Mouse (Mus musculus) heart, embryonic 15.5 days (tissue): ENCODE measurements around the gene Plppr3. TPM values are rescaled to one million over a fixed set of nuclear protein-coding genes. Genes with fewer than 3 reads are reported as not detected.

Experiments
- ATAC-seq: fragments of 200-750 bp; cut with Nextera tagmentation; replicated peaks from 2 replicates; pipeline ENCODE4 v1.8.0; 2017; ENCODE audit warnings: low read depth, moderate TSS enrichment; ENCODE audit not compliant: insufficient number of reproducible peaks, insufficient read depth, low FRiP score
- H3K27ac ChIP-seq: fragments of 300-500 bp; sonication (generic); 2 replicates; pipeline ENCODE4 v1.5.1; 2015; ENCODE audit warnings: mild to moderate bottlenecking, inconsistent platforms
- H3K27me3 ChIP-seq: fragments of 300-500 bp; sonication (generic); 2 replicates; pipeline ENCODE4 v1.6.1; 2015; ENCODE audit warnings: inconsistent platforms
- H3K36me3 ChIP-seq: fragments of 300-500 bp; sonication (generic); 2 replicates; pipeline ENCODE4 v1.6.1; 2015; ENCODE audit warnings: mild to moderate bottlenecking, inconsistent platforms
- H3K4me1 ChIP-seq: fragments of 300-500 bp; sonication (generic); replicated peaks from 2 replicates; pipeline ENCODE4 v1.6.1; 2015; ENCODE audit warnings: inconsistent platforms
- H3K4me2 ChIP-seq: fragments of 300-500 bp; sonication (generic); 2 replicates; pipeline ENCODE4 v1.6.1; 2015; ENCODE audit warnings: inconsistent platforms, mild to moderate bottlenecking, moderate library complexity
- H3K4me3 ChIP-seq: fragments of 300-500 bp; sonication (generic); 2 replicates; pipeline ENCODE4 v1.5.1; 2015; ENCODE audit warnings: mild to moderate bottlenecking, inconsistent platforms
- H3K9ac ChIP-seq: fragments of 300-500 bp; sonication (generic); 2 replicates; pipeline ENCODE4 v1.6.1; 2015; ENCODE audit warnings: mild to moderate bottlenecking, inconsistent platforms
- H3K9me3 ChIP-seq: fragments of 300-500 bp; sonication (generic); replicated peaks from 2 replicates; pipeline ENCODE4 v1.6.1; 2016; ENCODE audit warnings: inconsistent platforms
- WGBS: fragments of 180-500 bp; shearing (Covaris S2); methylation state at CpG from one replicate; pipeline ENCODE4 v1.1.7; 2015; ENCODE audit warnings: mixed read lengths; 5-methylcytosine and 5-hydroxymethylcytosine counted together
- polyA plus RNA-seq: library from polyadenylated mRNA; unstranded; fragments of >200 nt; fragmentation: Nextera tagmentation; extraction: Ambion mirVana; gene quantifications from 2 replicates; pipeline ENCODE4 v1.2.1, GENCODE M21; 2015

Gene Plppr3
- polyA plus RNA-seq, 1 experiment from 2014 or later = 8.6 TPM

- Histone ChIP-seq H3K4me3 (no peak overlapping the region), H3K4me1 (peaks cover 17% of the 10 kb centered on the region), H3K36me3 (peaks cover 39% of the 10 kb centered on the region), H3K9ac (no peak overlapping the region), H3K9me3 (no peaks in the 10 kb centered on the region), H3K4me2 (no peak overlapping the region), H3K27ac (0 out of 2 replicates have a peak overlapping the region, but pooled peaks have one; percentile 57), H3K27me3 (no peaks in the 10 kb centered on the region)
- 59% methylated on average over 19 of the region's 19 CpGs for WGBS
- peak; percentile 12 for ATAC-seq
These were observed 8.6 kb downstream of the Plppr3 start for GRCm38 (mm10) chr10:79865801-79866295.

GRCm38 (mm10) chr10:79865189-79865601, 9.2 kb downstream of the Plppr3 start:
- no peaks in the 10 kb centered on the region for H3K9me3 ChIP-seq
- H3K36me3 ChIP-seq = peaks cover 46% of the 10 kb centered on the region
- no peak overlapping the region for H3K4me2 ChIP-seq
- H3K9ac ChIP-seq = peak overlapping the region; percentile 3; the same call in 1 of the 2 replicates
- no peak overlapping the region for H3K4me3 ChIP-seq
- H3K27ac ChIP-seq = peak overlapping the region; percentile 57
- peak; percentile 25 for ATAC-seq
- no peaks in the 10 kb centered on the region for H3K27me3 ChIP-seq
- 51% methylated on average over 12 of the region's 12 CpGs for WGBS
- peaks cover 20% of the 10 kb centered on the region for H3K4me1 ChIP-seq

- Histone ChIP-seq H3K27me3 (no peaks in the 10 kb centered on the region), H3K9me3 (no peaks in the 10 kb centered on the region), H3K9ac (no peak overlapping the region), H3K4me1 (peaks cover 26% of the 10 kb centered on the region), H3K27ac (no peak overlapping the region), H3K36me3 (peaks cover 52% of the 10 kb centered on the region), H3K4me3 (no peak overlapping the region), H3K4me2 (no peak overlapping the region)
- 0 out of 2 replicates have a peak, but pooled peaks have one; percentile 5 for ATAC-seq
- 52% methylated on average over 10 of the region's 10 CpGs for WGBS
These were observed 9.9 kb downstream of the Plppr3 start for GRCm38 (mm10) chr10:79864351-79865188.

- WGBS = 61% methylated on average over 10 of the region's 10 CpGs
- no peaks in the 10 kb centered on the region for H3K9me3 ChIP-seq
- ATAC-seq = no peak
- H3K36me3 ChIP-seq = peaks cover 62% of the 10 kb centered on the region
- no peak overlapping the region for H3K4me3 ChIP-seq
- no peaks in the 10 kb centered on the region for H3K27me3 ChIP-seq
- no peak overlapping the region for H3K4me2 ChIP-seq
- no peak overlapping the region for H3K27ac ChIP-seq
- H3K9ac ChIP-seq = no peak overlapping the region
- peaks cover 43% of the 10 kb centered on the region for H3K4me1 ChIP-seq
These were observed 11.5 kb downstream of the Plppr3 start for GRCm38 (mm10) chr10:79862925-79863324.

- H3K9ac ChIP-seq = no peak overlapping the region
- peaks cover 62% of the 10 kb centered on the region for H3K36me3 ChIP-seq
- no peaks in the 10 kb centered on the region for H3K27me3 ChIP-seq
- H3K9me3 ChIP-seq = no peaks in the 10 kb centered on the region
- H3K4me3 ChIP-seq = no peak overlapping the region
- WGBS = 88% methylated on average over 23 of the region's 23 CpGs
- H3K4me2 ChIP-seq = no peak overlapping the region
- peaks cover 50% of the 10 kb centered on the region for H3K4me1 ChIP-seq
- no peak for ATAC-seq
- H3K27ac ChIP-seq = no peak overlapping the region
These were observed 12.2 kb downstream of the Plppr3 start for GRCm38 (mm10) chr10:79862049-79862788.

- no peak overlapping the region for H3K9ac ChIP-seq
- ATAC-seq = no peak
- H3K36me3 ChIP-seq = peaks cover 65% of the 10 kb centered on the region
- no peaks in the 10 kb centered on the region for H3K9me3 ChIP-seq
- H3K4me2 ChIP-seq = no peak overlapping the region
- H3K27ac ChIP-seq = 0 out of 2 replicates have a peak overlapping the region, but pooled peaks have one; percentile 7
- peaks cover 58% of the 10 kb centered on the region for H3K4me1 ChIP-seq
- WGBS = 80% methylated on average over 25 of the region's 25 CpGs
- no peaks in the 10 kb centered on the region for H3K27me3 ChIP-seq
- no peak overlapping the region for H3K4me3 ChIP-seq
These were observed 13.0 kb downstream of the Plppr3 start for GRCm38 (mm10) chr10:79861230-79862048.

GRCm38 (mm10) chr10:79860079-79860911, 14.1 kb downstream of the Plppr3 start:
- no peak overlapping the region for H3K4me3 ChIP-seq
- H3K9ac ChIP-seq = no peak overlapping the region
- WGBS = 91% methylated on average over 26 of the region's 26 CpGs
- no peaks in the 10 kb centered on the region for H3K27me3 ChIP-seq
- H3K36me3 ChIP-seq = peaks cover 67% of the 10 kb centered on the region
- no peak overlapping the region for H3K27ac ChIP-seq
- H3K4me1 ChIP-seq = peaks cover 55% of the 10 kb centered on the region
- no peak for ATAC-seq
- H3K9me3 ChIP-seq = no peaks in the 10 kb centered on the region
- no peak overlapping the region for H3K4me2 ChIP-seq

- no peak overlapping the region for H3K4me3 ChIP-seq
- H3K4me1 ChIP-seq = peaks cover 50% of the 10 kb centered on the region
- peak overlapping the region; percentile 79 for H3K4me2 ChIP-seq
- H3K9ac ChIP-seq = 0 out of 2 replicates have a peak overlapping the region, but pooled peaks have one; percentile 98
- H3K27ac ChIP-seq = peak overlapping the region; percentile 27; the same call in 1 of the 2 replicates
- ATAC-seq = no peak
- 68% methylated on average over 11 of the region's 11 CpGs for WGBS
- H3K36me3 ChIP-seq = peaks cover 60% of the 10 kb centered on the region
- H3K9me3 ChIP-seq = no peaks in the 10 kb centered on the region
- H3K27me3 ChIP-seq = no peaks in the 10 kb centered on the region
These were observed 15.3 kb downstream of the Plppr3 start for GRCm38 (mm10) chr10:79859116-79859515.

GRCm38 (mm10) chr10:79858416-79859074, 15.9 kb downstream of the Plppr3 start:
- Histone ChIP-seq H3K9ac (peak overlapping the region; percentile 98; the same call in 1 of the 2 replicates), H3K36me3 (peaks cover 55% of the 10 kb centered on the region)
- 32% methylated on average over 17 of the region's 17 CpGs for WGBS

GRCm38 (mm10) chr10:79857894-79858293, 16.5 kb downstream of the Plppr3 start:
- H3K36me3 ChIP-seq = peaks cover 48% of the 10 kb centered on the region
- WGBS = 53% methylated on average over 2 of the region's 2 CpGs

More at GRCm38 (mm10) chr10:79858416-79859074, 15.9 kb downstream of the Plppr3 start:
- no peaks in the 10 kb centered on the region for H3K27me3 ChIP-seq
- peaks cover 52% of the 10 kb centered on the region for H3K4me1 ChIP-seq
- H3K4me3 ChIP-seq = peak overlapping the region; percentile 97
- ATAC-seq = peak; percentile 23
- no peaks in the 10 kb centered on the region for H3K9me3 ChIP-seq
- peak overlapping the region; percentile 79 for H3K4me2 ChIP-seq
- H3K27ac ChIP-seq = peak overlapping the region; percentile 100

More at GRCm38 (mm10) chr10:79857894-79858293, 16.5 kb downstream of the Plppr3 start:
- Histone ChIP-seq H3K4me2 (peak overlapping the region; percentile 79), H3K4me3 (peak overlapping the region; percentile 97), H3K9me3 (no peaks in the 10 kb centered on the region), H3K9ac (peak overlapping the region; percentile 98), H3K4me1 (peaks cover 57% of the 10 kb centered on the region), H3K27ac (peak overlapping the region; percentile 100), H3K27me3 (no peaks in the 10 kb centered on the region)
- ATAC-seq = no peak
